8 mouse cellular contexts compared by ENCODE assay signal in genomic region chr4:120268214-120269061, GRCm38 (mm10). TPM values are rescaled to one million over a fixed set of nuclear protein-coding genes. Genes with fewer than 3 reads are reported as not detected.
A peak's percentile ranks its signal among the peaks of the same experiment; 100 is the strongest.
DNase-seq lines count a peak whose midpoint lies in the region; ATAC-seq lines count a peak whose summit lies in the region.

No protein-coding gene starts in this region.

- H3K4me1 ChIP-seq in kidney, embryonic 16.5 days (ENCODE audit: insufficient read depth, low read length) = peaks cover 36% of the 10 kb centered on the region
- H3K4me1 ChIP-seq in embryonic facial prominence, embryonic 11.5 days (ENCODE audit: control insufficient read depth, insufficient read depth, low read length) = peaks cover 5% of the 10 kb centered on the region
- H3K4me1 ChIP-seq in hindbrain, embryonic 15.5 days (replicated peaks) = peaks cover 63% of the 10 kb centered on the region
- peaks cover 41% of the 10 kb centered on the region for H3K4me1 ChIP-seq in midbrain, embryonic 16.5 days (ENCODE audit: control insufficient read depth, insufficient read depth, low read length)

- H3K36me3 ChIP-seq in kidney, embryonic 16.5 days (ENCODE audit: insufficient read depth, low read length) = no peaks in the 10 kb centered on the region
- no peaks in the 10 kb centered on the region for H3K36me3 ChIP-seq in embryonic facial prominence, embryonic 11.5 days (replicated peaks; ENCODE audit: control insufficient read depth, insufficient read depth, low read depth, low read length)
- no peaks in the 10 kb centered on the region for H3K36me3 ChIP-seq in hindbrain, embryonic 15.5 days
- H3K36me3 ChIP-seq in midbrain, embryonic 16.5 days (ENCODE audit: control insufficient read depth, insufficient read depth, low read length) = peaks cover 9% of the 10 kb centered on the region; the same call in 1 of the 2 replicates

- peaks cover 93% of the 10 kb centered on the region for H3K27me3 ChIP-seq in kidney, embryonic 16.5 days (ENCODE audit: insufficient read depth, low read length)
- H3K27me3 ChIP-seq in embryonic facial prominence, embryonic 11.5 days (ENCODE audit: control insufficient read depth, insufficient read depth, low read length) = peaks cover 65% of the 10 kb centered on the region
- H3K27me3 ChIP-seq in hindbrain, embryonic 15.5 days = peaks cover 53% of the 10 kb centered on the region
- H3K27me3 ChIP-seq in midbrain, embryonic 16.5 days (ENCODE audit: control insufficient read depth, insufficient read depth, low read depth, low read length) = peaks cover 30% of the 10 kb centered on the region

- DNase-seq in kidney, adult 9 months = no peak
- no peak for DNase-seq in embryonic facial prominence, embryonic 11.5 days (ENCODE audit: low spot score)
- no peak for DNase-seq in ovary, postnatal 36 days (ENCODE audit: low spot score)

- H3K9me3 ChIP-seq in kidney, embryonic 16.5 days (ENCODE audit: low read length) = no peaks in the 10 kb centered on the region
- no peaks in the 10 kb centered on the region for H3K9me3 ChIP-seq in embryonic facial prominence, embryonic 11.5 days (replicated peaks; ENCODE audit: control insufficient read depth, low read length)
- H3K9me3 ChIP-seq in hindbrain, embryonic 15.5 days = no peaks in the 10 kb centered on the region
- no peaks in the 10 kb centered on the region for H3K9me3 ChIP-seq in midbrain, embryonic 16.5 days (replicated peaks; ENCODE audit: control insufficient read depth, low read length, poor library complexity, severe bottlenecking)

- peak overlapping the region; percentile 61 for H3K9ac ChIP-seq in kidney, embryonic 16.5 days (replicated peaks; ENCODE audit: low read length)
- peak overlapping the region; percentile 22 for H3K9ac ChIP-seq in embryonic facial prominence, embryonic 11.5 days (replicated peaks; ENCODE audit: low read length)
- 0 out of 2 replicates have a peak overlapping the region, but pooled peaks have one; percentile 11 for H3K9ac ChIP-seq in hindbrain, embryonic 15.5 days
- peak overlapping the region; percentile 46 for H3K9ac ChIP-seq in midbrain, embryonic 16.5 days (ENCODE audit: low read depth, low read length)

- ATAC-seq in kidney, embryonic 16.5 days (ENCODE audit: low FRiP score, low TSS enrichment) = peak; percentile 28; the same call in 1 of the 2 replicates
- 0 out of 2 replicates have a peak, but pooled peaks have one; percentile 19 for ATAC-seq in embryonic facial prominence, embryonic 11.5 days (replicated peaks; ENCODE audit: insufficient number of reproducible peaks, low FRiP score, low TSS enrichment, low read depth)
- 0 out of 2 replicates have a peak, but pooled peaks have one; percentile 27 for ATAC-seq in hindbrain, embryonic 15.5 days (ENCODE audit: low FRiP score, low read depth)
- peak; percentile 5; the same call in 1 of the 2 replicates for ATAC-seq in midbrain, embryonic 16.5 days
- ATAC-seq in CD4-positive, CD25-positive, alpha-beta regulatory T cell, adult 4 months = no peak
- no peak for ATAC-seq in frontal cortex, adult (ENCODE audit: low TSS enrichment)

- WGBS in kidney, embryonic 16.5 days = under 1% methylated on average over 80 of the region's 112 CpGs
- WGBS in embryonic facial prominence, embryonic 11.5 days = 1% methylated on average over 68 of the region's 112 CpGs
- 5% methylated on average over 104 of the region's 112 CpGs for WGBS in hindbrain, embryonic 15.5 days
- WGBS in midbrain, embryonic 16.5 days = 5% methylated on average over 82 of the region's 112 CpGs

- H3K4me3 ChIP-seq in kidney, embryonic 16.5 days (ENCODE audit: low read length) = peak overlapping the region; percentile 49
- H3K4me3 ChIP-seq in embryonic facial prominence, embryonic 11.5 days (ENCODE audit: low read depth, low read length) = peak overlapping the region; percentile 33
- H3K4me3 ChIP-seq in hindbrain, embryonic 15.5 days = peak overlapping the region; percentile 25
- H3K4me3 ChIP-seq in midbrain, embryonic 16.5 days (ENCODE audit: low read depth, low read length) = peak overlapping the region; percentile 26

- H3K27ac ChIP-seq in kidney, embryonic 16.5 days (ENCODE audit: low read length) = no peak overlapping the region
- no peak overlapping the region for H3K27ac ChIP-seq in embryonic facial prominence, embryonic 11.5 days (replicated peaks; ENCODE audit: low read depth, low read length)
- H3K27ac ChIP-seq in hindbrain, embryonic 15.5 days (replicated peaks) = no peak overlapping the region
- H3K27ac ChIP-seq in midbrain, embryonic 16.5 days (ENCODE audit: low read length) = peak overlapping the region; percentile 8; the same call in 1 of the 2 replicates

- H3K4me2 ChIP-seq in kidney, embryonic 16.5 days (replicated peaks; ENCODE audit: low read depth, low read length) = peak overlapping the region; percentile 67
- H3K4me2 ChIP-seq in embryonic facial prominence, embryonic 11.5 days (ENCODE audit: low read depth, low read length) = peak overlapping the region; percentile 75
- H3K4me2 ChIP-seq in hindbrain, embryonic 15.5 days = peak overlapping the region; percentile 53
- peak overlapping the region; percentile 48 for H3K4me2 ChIP-seq in midbrain, embryonic 16.5 days (ENCODE audit: low read length)

RNA-seq across cellular contexts. Expression of gene Foxo6, which starts 18.7 kb away (rescaled TPM):
- polyA plus RNA-seq in kidney, embryonic 16.5 days (2015; fragmentation: Nextera tagmentation; extraction: Ambion mirVana) = 0.10 and 0.15 TPM in 2 replicates
- 0.69 and 0.79 TPM in 2 replicates for polyA plus RNA-seq in embryonic facial prominence, embryonic 11.5 days (2014; fragmentation: Nextera tagmentation; extraction: Ambion mirVana)
- 1.0 and 1.3 TPM in 2 replicates for polyA plus RNA-seq in hindbrain, embryonic 15.5 days (2015; fragmentation: Nextera tagmentation; extraction: Ambion mirVana)
- polyA plus RNA-seq in midbrain, embryonic 16.5 days (2015; fragmentation: Nextera tagmentation; extraction: Ambion mirVana) = 1.1 and 1.4 TPM in 2 replicates
- polyA plus RNA-seq in CD4-positive, CD25-positive, alpha-beta regulatory T cell, adult 4 months (2017; shearing (Covaris generic)) = not detected

Comparison
In these comparisons a context has a peak if more than half of its experiments do, and no peak if none do; other contexts are left out.
1. ATAC-seq: peak in kidney, embryonic 16.5 days (single experiment), embryonic facial prominence, embryonic 11.5 days (single experiment), hindbrain, embryonic 15.5 days (single experiment) and midbrain, embryonic 16.5 days (single experiment); none in CD4-positive, CD25-positive, alpha-beta regulatory T cell, adult 4 months (single experiment) and frontal cortex, adult (single experiment).
2. H3K9ac ChIP-seq: peak in every context shown above with its lines; median percentile 61 in kidney, embryonic 16.5 days; 46 in midbrain, embryonic 16.5 days; 22 in embryonic facial prominence, embryonic 11.5 days; 11 in hindbrain, embryonic 15.5 days.
3. Peak in every context shown above with its lines, with median percentiles within 50 percentile points of each other: H3K4me2 ChIP-seq and H3K4me3 ChIP-seq.